Mouse (Mus musculus) liver, postnatal 0 days (tissue): Measurements from ENCODE around the gene Hnrnpll.

Experiments
- CTCF ChIP-seq: sonication (generic); IDR thresholded peaks from 2 replicates; pipeline ENCODE4 v1.5.1; 2016; ENCODE audit warnings: antibody characterized with exemption, low read depth
- EP300 ChIP-seq: IDR thresholded peaks from 2 replicates; pipeline ENCODE4 v1.6.1; 2016; ENCODE audit warnings: antibody characterized with exemption, low read depth, mild to moderate bottlenecking

- TF ChIP-seq CTCF (no peak), EP300 (no peak)
Observed at GRCm38 (mm10) chr17:79990161-79990560, 72.0 kb downstream of the Hnrnpll start.
